Mouse (Mus musculus) embryo, embryonic 10 days (tissue): Measurements from ENCODE around the gene Myoz2.

ENCODE experiments used
- DNase-seq: peaks from one replicate; pipeline ENCODE4 v3.0.0-alpha.2; 2015; ENCODE audit warnings: low spot score

Gene Myoz2

GRCm38 (mm10) chr3:123034752-123035151, at the start of gene Myoz2:
TSS of gene Myoz2 (minus strand) at chr3:123035015.
- DNase-seq, result no peak

- no peak for DNase-seq
These were observed 46.9 kb upstream of the Myoz2 start for GRCm38 (mm10) chr3:123081665-123082064.

DNA sequence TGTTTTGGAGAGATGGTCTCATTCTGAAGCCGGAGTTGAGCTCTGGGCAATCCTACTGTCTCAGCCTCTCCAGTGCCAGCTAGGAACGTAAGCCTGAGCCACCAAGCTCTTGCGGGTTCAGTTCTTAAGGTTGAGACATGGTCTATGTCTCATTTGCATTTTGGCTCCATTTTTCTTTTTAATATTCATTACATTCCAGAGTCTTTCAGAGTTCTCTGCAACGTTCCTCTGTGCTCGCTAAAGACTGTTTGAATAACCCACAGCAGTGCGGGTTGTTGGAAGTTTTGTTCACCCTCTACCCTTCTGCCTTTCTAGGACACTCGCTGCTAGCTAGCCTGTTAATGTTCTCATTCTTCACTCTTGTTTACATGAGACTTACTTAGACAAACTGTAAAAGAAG, 46.1 kb upstream of the Myoz2 start:
- no peak for DNase-seq

DNA sequence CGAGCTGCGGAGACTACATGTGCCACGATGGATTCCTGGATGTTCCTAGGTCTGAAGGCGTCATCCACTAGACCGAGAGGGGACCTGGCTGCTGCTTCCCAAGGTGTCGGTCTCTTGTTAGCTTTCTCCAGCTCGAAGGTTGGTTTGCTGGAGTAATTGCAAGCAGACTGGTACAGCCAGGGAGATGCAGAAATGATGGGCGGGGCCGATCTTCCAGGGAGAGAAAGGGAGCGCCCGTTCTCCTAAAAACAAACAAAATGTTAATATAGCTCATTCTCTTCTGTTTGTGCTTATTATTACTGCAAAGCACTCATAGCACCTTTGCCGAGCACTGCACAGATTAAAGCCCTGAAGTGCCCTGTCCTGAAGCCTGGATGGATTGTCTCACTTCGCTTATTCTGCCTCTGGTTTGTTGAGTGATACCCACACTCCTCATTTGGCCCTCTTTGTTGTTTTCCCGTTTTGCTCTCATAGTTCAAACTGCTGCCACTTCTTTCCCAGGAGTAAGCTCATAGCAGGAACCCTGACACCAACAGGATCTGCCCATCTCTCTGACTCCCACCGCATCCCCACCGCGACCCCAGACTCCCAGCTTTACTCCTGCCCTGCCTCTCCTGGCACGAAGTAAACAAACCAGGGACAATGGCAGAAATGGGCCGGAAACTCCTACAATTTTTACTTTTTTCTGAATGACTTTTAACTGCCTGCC, 45.4 kb upstream of the Myoz2 start:
- DNase-seq, result no peak

- no peak for DNase-seq
These were observed 40.9 kb upstream of the Myoz2 start for GRCm38 (mm10) chr3:123075759-123076158.

DNA sequence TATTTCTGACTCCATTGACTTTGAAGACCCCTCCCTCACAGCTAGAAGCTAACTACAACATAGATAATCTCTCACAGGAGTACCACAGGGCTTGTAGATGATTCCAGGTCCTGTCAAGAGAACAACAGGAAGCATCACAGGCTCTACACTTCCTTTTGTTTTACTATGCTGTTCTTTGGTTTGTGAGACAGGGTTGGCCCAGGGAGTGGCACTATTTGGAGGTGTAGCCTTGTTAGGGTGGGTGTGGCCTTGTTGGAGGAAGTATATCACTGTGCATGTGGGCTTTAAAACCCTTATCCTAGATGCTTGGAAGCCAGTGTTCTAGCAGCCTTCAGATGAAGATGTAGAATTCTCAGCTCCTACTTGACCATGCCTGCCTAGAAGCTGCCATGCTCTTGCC, 40.2 kb upstream of the Myoz2 start:
- DNase-seq, result no peak

GRCm38 (mm10) chr3:123073351-123073750, 38.5 kb upstream of the Myoz2 start:
- no peak for DNase-seq

DNA sequence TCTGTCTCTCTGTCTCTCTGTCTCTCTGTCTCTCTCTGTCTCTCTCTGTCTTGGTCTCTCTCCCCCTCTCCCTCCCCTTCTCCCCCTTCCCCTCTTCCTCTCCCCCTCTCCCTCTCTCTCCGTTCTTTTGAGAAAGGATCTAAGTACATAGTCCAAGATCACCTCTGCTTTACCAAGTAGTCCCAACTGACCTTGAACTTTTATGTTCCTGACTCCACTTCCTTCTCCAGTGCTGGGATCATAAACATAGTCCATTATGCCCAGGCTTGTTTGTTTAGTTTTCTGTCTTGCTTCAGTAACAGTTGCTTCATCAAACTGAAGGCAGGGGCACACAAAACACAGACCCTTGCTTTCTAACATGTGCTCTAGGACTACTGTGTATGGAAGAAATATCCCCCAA, 37.7 kb upstream of the Myoz2 start:
- DNase-seq, result no peak

DNA sequence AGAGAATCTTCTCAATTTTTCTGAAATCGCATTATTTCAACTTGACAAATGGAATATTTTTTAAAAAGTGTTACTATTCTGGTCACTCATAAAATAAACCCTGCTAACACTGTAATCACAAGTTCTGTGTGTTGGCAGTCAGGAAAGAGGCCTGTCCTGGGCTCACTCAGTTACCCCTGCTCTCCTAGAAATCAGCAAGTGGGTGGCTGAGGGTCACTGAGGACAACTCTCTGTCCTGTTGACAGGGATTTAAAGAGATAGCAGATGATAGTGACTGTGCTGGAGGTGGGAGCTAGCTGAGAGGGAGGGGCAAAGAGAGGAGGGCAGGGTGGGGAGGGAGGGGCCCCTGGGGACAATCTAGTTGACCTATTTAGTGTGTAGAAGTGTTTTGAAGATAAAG, 36.2 kb upstream of the Myoz2 start:
- DNase-seq, result no peak

GRCm38 (mm10) chr3:123066836-123067235, 32.0 kb upstream of the Myoz2 start:
- DNase-seq, result no peak

DNA sequence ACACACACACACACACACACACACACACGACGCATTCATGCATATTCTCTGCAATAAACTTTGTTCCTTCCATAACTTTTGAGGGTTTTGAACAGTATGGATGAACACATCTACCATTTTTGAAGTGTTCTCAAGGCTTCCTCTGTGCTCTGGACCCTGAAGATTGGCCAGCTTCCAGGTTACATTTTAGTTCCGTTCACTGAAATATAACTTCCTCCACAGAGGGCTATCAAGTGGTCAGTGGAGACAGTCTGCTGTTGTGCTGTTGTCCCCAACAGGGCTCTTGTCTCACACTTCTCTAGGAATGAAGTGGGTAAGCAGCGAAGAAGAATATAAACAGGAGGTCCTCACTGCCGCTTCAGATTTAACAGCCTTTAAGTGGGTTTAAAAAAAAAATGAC, 30.7 kb upstream of the Myoz2 start:
- DNase-seq, result no peak

DNA sequence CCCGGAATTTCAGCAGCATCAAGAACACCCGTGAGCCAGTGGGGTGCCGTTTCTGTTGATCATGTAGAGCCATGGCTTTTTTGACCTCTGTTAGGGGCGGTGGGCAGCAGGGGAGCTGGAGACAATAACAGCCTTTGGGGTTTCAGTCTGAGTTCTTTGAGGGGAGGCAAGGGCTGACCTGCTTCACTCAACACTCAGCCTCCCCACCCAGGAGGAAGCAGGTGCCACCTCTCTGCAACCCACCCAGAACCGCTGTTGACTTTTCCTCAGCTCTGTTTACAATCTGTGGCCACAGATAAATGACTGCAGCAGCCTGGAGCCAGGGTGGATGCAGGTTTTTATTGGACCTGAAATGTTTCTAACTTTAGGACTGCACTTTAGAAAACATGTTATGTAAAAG, 29.4 kb upstream of the Myoz2 start:
- peak; percentile 8 for DNase-seq

DNA sequence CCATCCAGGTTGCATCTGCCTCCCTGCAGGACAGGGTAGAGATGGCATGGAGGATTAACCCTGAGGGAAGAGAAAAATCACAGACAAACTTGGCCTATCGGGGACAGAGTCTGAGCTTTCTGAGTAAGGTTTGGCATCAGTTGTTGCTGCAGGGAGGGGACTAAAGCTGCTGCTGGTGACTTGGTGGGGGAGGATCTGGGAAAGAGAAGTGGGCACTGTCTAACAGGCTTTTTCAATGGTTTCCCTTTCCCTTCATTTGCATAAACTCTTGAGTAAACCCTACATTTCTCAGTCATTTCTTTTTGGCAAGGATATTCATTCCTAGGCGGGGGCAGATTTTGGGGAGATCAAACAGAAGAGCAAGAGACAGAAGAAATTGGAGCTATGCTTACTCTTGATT, 27.1 kb upstream of the Myoz2 start:
- DNase-seq, result no peak

DNA sequence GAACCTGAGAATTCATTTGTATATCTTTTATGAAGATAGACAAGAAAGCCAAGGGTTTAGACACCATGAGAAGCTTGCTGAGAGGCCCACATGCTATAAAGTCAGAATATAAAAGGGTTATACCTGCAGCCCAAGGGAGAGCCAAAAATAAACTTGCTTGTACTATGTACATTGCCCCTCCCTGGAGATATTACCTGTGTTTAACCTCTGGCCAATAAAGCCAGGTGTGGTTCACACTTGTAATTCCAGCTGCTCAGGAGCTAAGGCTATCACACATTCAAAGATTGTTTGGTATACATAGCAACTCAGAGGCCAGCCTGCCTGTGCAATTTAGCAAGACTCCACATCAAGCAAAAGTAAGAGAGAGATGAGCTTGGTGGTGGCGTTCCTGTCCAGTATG, 24.0 kb upstream of the Myoz2 start:
- no peak for DNase-seq

GRCm38 (mm10) chr3:123054178-123054577, 19.4 kb upstream of the Myoz2 start:
- no peak for DNase-seq

DNA sequence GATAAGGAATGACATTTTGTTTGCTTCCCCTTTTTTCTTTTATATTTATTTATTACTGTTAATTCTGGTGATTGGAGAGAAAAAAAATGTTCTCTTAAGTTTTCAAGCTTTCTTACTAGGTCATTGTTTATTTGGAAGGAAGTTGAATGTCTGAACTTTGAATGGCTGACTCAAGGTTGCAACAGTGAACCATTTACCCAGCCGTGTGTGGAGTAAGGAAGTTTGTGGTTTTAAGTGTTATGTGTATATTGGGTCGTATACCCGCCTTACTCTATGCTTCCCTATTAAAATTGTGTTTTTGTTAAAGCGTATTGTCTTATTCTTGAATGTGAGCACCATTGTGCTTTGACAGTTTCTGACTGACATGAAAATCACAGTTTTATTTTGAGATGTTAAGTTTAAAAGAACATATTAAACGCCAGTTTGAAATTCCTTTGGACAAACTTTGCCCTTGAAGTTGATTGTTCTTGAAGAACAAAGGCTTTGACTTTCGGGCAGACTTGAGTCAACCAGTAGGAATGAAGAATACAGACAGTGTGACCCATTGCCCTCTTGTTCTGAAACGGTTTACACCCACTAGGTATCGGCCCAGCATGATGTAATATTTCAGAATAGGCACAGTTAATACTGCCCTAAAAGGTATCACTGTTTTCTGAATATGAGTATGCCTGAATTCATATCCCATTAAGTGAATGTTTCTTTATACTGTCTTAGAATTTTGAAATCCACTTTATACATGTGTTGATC, 18.6 kb upstream of the Myoz2 start:
- DNase-seq, result no peak

- no peak for DNase-seq
These were observed 7.5 kb upstream of the Myoz2 start for GRCm38 (mm10) chr3:123042308-123042707.

- no peak for DNase-seq
These were observed 1.0 kb downstream of the Myoz2 start for GRCm38 (mm10) chr3:123033804-123034203.

- DNase-seq, result no peak
These were observed 9.2 kb downstream of the Myoz2 start for GRCm38 (mm10) chr3:123025634-123026033.

- DNase-seq, result no peak
These were observed 10.2 kb downstream of the Myoz2 start for GRCm38 (mm10) chr3:123024496-123025234.

DNA sequence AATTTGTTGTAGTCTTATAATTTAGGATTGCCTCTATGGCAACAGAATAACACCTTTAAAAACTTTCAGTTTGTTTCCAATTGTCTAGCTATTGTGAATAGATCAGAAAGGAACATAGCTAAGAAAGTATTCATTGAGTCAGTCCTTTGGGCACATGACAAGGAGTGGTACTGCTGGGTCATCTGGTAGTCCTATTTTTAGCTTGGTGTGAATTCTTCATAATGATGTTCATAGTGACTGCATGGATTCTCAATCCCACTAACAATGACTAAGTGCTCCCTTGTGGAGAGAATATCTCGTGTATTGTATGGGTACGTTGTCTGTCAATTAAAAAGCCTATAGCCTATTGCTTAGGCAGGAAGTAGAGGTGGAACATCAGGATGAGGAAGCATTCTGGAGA, 16.0 kb downstream of the Myoz2 start:
- DNase-seq, result no peak

DNA sequence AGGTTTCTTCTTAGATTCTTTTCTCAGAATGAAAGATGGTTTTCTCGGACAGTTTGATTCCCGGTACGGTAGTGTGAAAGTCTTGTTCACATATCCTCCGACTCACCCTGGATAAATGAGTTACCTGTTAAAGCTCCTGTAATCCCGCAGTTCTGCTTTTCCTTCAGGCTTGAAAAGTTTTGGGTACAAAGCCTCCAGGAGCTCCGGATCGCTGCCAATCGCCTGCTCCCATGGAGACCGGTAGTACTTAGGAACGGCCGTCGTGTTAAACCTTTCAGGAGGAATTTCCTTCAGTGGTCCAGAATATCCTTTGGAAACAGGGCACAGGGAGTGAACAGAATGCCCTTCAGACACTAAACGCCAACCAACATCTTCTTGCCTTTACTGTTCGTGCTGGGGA, 21.3 kb downstream of the Myoz2 start:
- no peak for DNase-seq

GRCm38 (mm10) chr3:123009417-123009816, 25.4 kb downstream of the Myoz2 start:
- peak; percentile 29 for DNase-seq
